Mouse (Mus musculus) forebrain, postnatal 0 days (tissue): ENCODE results near the gene Sp6. TPM values are rescaled to one million over a fixed set of nuclear protein-coding genes. Genes with fewer than 3 reads are reported as not detected.

Experiments
- ATAC-seq: fragments of 200-750 bp; cut with Nextera tagmentation; 2 replicates; pipeline ENCODE4 v1.8.0; 2017; ENCODE audit warnings: mild to moderate bottlenecking, moderate library complexity
- DNase-seq: peaks from one replicate; pipeline ENCODE4 v3.0.0-alpha.2; 2015
- H3K27ac ChIP-seq: fragments of 300-500 bp; sonication (generic); 2 replicates; pipeline ENCODE4 v1.5.1; 2014; ENCODE audit warnings: low read depth, mild to moderate bottlenecking, antibody characterized with exemption, low read length, moderate library complexity, mixed read lengths
- H3K27me3 ChIP-seq: fragments of 300-500 bp; sonication (generic); 2 replicates; pipeline ENCODE4 v1.6.1; 2014; ENCODE audit warnings: mild to moderate bottlenecking, low read length, mixed read lengths; ENCODE audit not compliant: insufficient read depth
- H3K36me3 ChIP-seq: fragments of 300-500 bp; sonication (generic); 2 replicates; pipeline ENCODE4 v1.6.1; 2014; ENCODE audit warnings: mild to moderate bottlenecking, moderate library complexity; ENCODE audit not compliant: insufficient read depth
- H3K4me1 ChIP-seq: fragments of 300-500 bp; sonication (generic); 2 replicates; pipeline ENCODE4 v1.6.1; 2014; ENCODE audit warnings: antibody characterized with exemption; ENCODE audit not compliant: insufficient read depth
- H3K4me2 ChIP-seq: fragments of 300-500 bp; sonication (generic); 2 replicates; pipeline ENCODE4 v1.6.1; 2014; ENCODE audit warnings: low read depth, mild to moderate bottlenecking, moderate library complexity
- H3K4me3 ChIP-seq: fragments of 300-500 bp; sonication (generic); 2 replicates; pipeline ENCODE4 v1.5.1; 2014; ENCODE audit warnings: low read depth, low read length, mixed read lengths
- H3K9ac ChIP-seq: fragments of 300-500 bp; sonication (generic); 2 replicates; pipeline ENCODE4 v1.6.1; 2014; ENCODE audit warnings: mild to moderate bottlenecking
- H3K9me3 ChIP-seq: fragments of 300-500 bp; sonication (generic); 2 replicates; pipeline ENCODE4 v1.6.1; 2016; ENCODE audit warnings: low read length
- CTCF ChIP-seq: sonication (generic); IDR thresholded peaks from 2 replicates; pipeline ENCODE4 v1.5.1; 2016; ENCODE audit warnings: antibody characterized with exemption, control low read depth, low read depth
- WGBS: fragments of 180-500 bp; shearing (Covaris S2); extraction: QIAGEN DNeasy Blood & Tissue Kit; methylation state at CpG from one replicate; pipeline ENCODE4 v1.1.7; 2014; 5-methylcytosine and 5-hydroxymethylcytosine counted together
- polyA plus RNA-seq: library from polyadenylated mRNA; unstranded; fragments of >200 nt; fragmentation: Nextera tagmentation; extraction: Ambion mirVana; gene quantifications from 2 replicates; pipeline ENCODE4 v1.2.1, GENCODE M21; 2015
- total RNA-seq: library from RNA; depleted of rRNA; stranded (reverse); fragments of >200 nt; gene quantifications from 2 replicates; pipeline ENCODE4 v1.2.3, GENCODE M21; 2014

Gene Sp6
- total and polyA plus RNA-seq, 2 experiments from 2014 or later, result 0.75 to 0.86 TPM

DNA sequence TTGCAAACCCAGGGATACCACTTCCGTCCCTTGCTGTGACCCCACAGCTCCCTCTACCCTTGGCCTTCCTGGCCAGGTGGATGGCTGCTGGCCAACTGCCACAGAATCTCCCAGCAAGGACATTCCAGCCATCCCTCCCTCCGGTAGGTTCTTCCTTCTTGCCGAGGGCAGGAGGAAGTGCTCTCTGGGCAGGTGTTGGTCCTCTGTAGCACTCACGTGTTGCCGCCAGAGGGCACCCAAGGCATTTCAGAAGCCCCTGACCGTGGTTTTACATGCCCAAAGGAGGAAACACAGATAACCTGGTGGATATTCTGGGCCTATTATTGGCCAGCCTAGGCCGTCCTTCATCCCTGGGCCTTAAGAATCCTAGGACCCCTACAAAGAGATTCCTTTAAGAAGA lies 30.8 kb upstream of the Sp6 start:
- Histone ChIP-seq H3K27me3 (no peaks in the 10 kb centered on the region), H3K9me3 (no peaks in the 10 kb centered on the region), H3K9ac (peak overlapping the region; percentile 25; the same call in 1 of the 2 replicates), H3K4me2 (peak overlapping the region; percentile 35), H3K27ac (no peak overlapping the region), H3K4me1 (0 out of 2 replicates have a peak, but pooled peaks cover 6% of the 10 kb centered on the region), H3K36me3 (no peaks in the 10 kb centered on the region), H3K4me3 (0 out of 2 replicates have a peak overlapping the region, but pooled peaks have one; percentile 9)
- WGBS, result 3% methylated on average over 7 of the region's 7 CpGs
- ATAC-seq (no peak), DNase-seq (peak; percentile 86)
- TF ChIP-seq CTCF, result peak; percentile 96

DNA sequence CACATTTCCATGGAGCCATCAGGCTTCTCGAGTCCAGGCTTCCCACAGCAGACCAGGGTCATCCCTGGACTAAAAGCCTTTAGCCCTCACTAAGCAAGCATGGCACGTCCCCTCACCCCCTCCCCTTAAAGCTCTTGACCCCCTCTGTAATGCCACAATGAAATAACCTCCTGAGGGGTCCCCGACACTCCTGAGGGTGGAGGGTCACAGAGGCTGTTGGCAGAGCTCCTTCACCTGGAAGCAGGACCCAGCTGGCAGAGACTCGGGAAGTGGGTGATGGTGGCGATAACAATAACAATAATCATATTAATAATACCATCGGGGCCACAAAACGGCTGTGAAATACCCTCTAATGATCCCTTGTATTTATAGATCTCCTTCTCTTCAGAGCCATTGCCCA lies 30.3 kb upstream of the Sp6 start, which contains the start of gene Sp2:
Gene Sp2, minus strand, starts transcription at position 101 of the 400 bp plus-strand sequence.
- peak within 1 kb of the TSS; percentile 25; the same call in 1 of the 2 replicates for H3K9ac ChIP-seq
- 81% methylated on average over 7 of the region's 7 CpGs for WGBS
- peak within 1 kb of the TSS; percentile 35 for H3K4me2 ChIP-seq

DNA sequence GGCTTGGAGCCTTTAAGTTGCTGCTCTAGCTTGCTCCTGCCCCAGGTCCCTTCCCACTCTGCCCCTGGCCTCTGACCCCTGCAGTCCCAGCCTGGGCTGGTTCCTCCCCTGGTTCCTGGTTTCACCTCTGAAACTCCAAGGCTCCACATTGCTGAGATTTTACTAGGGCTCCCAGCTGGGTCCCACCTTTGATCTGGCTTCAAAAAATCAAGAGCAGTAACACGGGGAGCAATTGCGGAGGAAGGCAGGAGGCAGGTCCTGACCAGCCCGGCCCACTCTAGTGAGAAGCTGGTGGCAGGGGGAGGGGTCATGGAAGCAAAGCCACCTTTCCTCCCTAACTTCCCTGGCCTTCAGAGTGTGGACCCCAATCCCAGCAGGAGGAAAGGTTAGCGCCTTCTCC lies 28.3 kb upstream of the Sp6 start:
- no peak overlapping the region for H3K27ac ChIP-seq
- no peaks in the 10 kb centered on the region for H3K36me3 ChIP-seq
- H3K4me1 ChIP-seq, result no peaks in the 10 kb centered on the region
- ATAC-seq (no peak), DNase-seq (no peak)
- no peak overlapping the region for H3K9ac ChIP-seq
- H3K4me3 ChIP-seq, result no peak overlapping the region
- H3K27me3 ChIP-seq, result no peaks in the 10 kb centered on the region
- no peak for TF ChIP-seq CTCF
- WGBS, result 30% methylated on average over 4 of the region's 4 CpGs
- no peak overlapping the region for H3K4me2 ChIP-seq
- no peaks in the 10 kb centered on the region for H3K9me3 ChIP-seq

More for the DNA sequence above, 30.3 kb upstream of the Sp6 start, which contains the start of gene Sp2:
- no peaks in the 10 kb centered on the region for H3K27me3 ChIP-seq
- DNase-seq (no peak), ATAC-seq (no peak)
- no peak for TF ChIP-seq CTCF
- no peaks in the 10 kb centered on the region for H3K36me3 ChIP-seq
- H3K4me3 ChIP-seq, result 0 out of 2 replicates have a peak within 1 kb of the TSS, but pooled peaks have one; percentile 9
- no peaks in the 10 kb centered on the region for H3K9me3 ChIP-seq
- H3K27ac ChIP-seq, result no peak within 1 kb of the TSS
- 0 out of 2 replicates have a peak, but pooled peaks cover 6% of the 10 kb centered on the region for H3K4me1 ChIP-seq

DNA sequence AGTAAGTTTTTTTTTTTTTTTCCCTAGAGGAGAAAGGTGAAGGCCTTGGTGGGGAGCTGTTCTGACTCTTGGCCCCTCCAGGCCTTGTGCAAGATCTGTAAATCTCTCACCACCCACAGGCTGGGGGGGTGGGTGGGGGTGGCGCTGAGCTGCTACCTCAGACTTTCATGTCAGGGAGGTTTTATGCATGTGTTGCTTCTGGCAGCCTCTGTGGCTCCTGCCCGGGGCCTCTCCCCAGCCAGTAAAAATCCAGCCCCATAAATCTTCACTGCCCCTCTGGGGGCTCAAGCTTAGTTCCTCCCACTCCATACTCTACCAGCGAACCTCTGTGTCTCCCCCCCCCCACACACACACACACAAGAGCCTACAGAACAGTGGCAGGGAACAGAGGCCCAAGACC lies 26.7 kb upstream of the Sp6 start:
- ATAC-seq (no peak), DNase-seq (no peak)
- H3K4me1 ChIP-seq, result no peaks in the 10 kb centered on the region
- H3K27me3 ChIP-seq, result no peaks in the 10 kb centered on the region
- no peaks in the 10 kb centered on the region for H3K36me3 ChIP-seq
- no peak overlapping the region for H3K4me2 ChIP-seq
- H3K4me3 ChIP-seq, result no peak overlapping the region
- WGBS, result 60% methylated on average over 3 of the region's 3 CpGs
- no peak overlapping the region for H3K27ac ChIP-seq
- no peak for TF ChIP-seq CTCF
- no peaks in the 10 kb centered on the region for H3K9me3 ChIP-seq
- H3K9ac ChIP-seq, result no peak overlapping the region

DNA sequence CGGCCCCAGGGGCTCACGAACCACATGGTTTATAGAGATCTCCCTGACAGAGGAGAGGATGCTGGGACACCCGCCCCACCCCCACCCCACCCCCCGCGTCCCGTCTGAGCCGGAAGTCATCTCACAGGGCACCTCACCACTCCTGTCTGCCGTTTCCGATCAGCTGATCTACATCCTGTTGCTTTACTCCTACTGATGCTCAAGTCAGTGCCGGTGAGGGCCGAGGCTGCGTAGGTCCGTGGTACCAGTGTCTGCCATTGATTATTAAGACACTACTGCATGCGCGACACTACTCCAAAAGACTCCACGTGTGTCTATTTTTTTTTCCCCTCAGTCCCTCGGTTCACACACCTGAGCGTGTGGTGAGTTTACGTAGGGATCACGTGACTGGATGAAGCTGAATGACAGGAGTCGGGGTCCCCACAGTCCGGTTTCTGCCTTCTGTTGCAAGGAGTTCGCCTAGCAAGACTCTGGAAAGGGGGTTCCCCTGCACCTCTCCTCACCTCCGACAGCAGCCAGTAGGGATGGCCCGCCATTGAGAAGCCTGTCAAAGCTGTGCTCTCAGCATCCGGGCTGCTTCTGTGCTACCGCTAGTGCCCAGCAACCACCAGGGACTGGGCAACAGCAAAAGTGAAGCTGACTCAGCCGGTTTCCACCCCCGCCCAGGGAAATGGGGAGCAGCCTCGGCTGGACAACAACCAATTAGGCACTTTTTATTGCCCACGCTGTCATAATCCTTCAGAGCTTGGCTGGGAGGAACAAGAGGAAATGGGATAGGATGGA lies 25.1 kb upstream of the Sp6 start:
- Histone ChIP-seq H3K36me3 (no peaks in the 10 kb centered on the region), H3K4me1 (no peaks in the 10 kb centered on the region), H3K27ac (no peak overlapping the region; the same call in 1 of the 2 replicates), H3K9me3 (no peaks in the 10 kb centered on the region), H3K9ac (peak overlapping the region; percentile 33), H3K4me3 (peak overlapping the region; percentile 38), H3K27me3 (no peaks in the 10 kb centered on the region), H3K4me2 (peak overlapping the region; percentile 52)
- TF ChIP-seq CTCF, result no peak
- DNase-seq (peak; percentile 69), ATAC-seq (peak; percentile 93)
- 6% methylated on average over 30 of the region's 31 CpGs for WGBS

DNA sequence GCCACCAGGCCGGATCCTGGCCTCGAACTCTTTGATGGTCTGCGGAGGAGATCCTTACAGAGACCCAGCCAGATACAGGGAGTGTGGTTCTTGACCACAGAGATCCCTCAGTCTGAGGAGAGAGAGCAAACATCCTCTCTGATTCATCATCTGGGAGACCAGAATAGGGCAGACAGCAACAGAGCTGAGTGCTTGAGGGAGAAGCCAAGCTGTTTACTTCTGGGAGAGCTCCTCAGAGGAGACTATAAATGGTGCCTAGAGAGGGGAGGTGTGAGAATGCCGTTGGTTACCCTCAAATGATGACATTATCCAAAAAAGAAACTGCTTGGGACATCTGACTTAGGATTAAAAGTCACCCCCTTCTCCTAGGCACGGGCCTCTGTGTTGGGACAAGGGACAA lies 21.7 kb upstream of the Sp6 start:
- H3K4me1 ChIP-seq, result no peaks in the 10 kb centered on the region
- no peak for ATAC-seq
- H3K4me2 ChIP-seq, result no peak overlapping the region
- no peak overlapping the region for H3K4me3 ChIP-seq
- H3K27ac ChIP-seq, result no peak overlapping the region
- no peaks in the 10 kb centered on the region for H3K27me3 ChIP-seq
- no peak for DNase-seq
- no peaks in the 10 kb centered on the region for H3K36me3 ChIP-seq
- H3K9ac ChIP-seq, result no peak overlapping the region
- TF ChIP-seq CTCF, result no peak
- no peaks in the 10 kb centered on the region for H3K9me3 ChIP-seq
- WGBS, result 81% methylated on average over 5 of the region's 5 CpGs

DNA sequence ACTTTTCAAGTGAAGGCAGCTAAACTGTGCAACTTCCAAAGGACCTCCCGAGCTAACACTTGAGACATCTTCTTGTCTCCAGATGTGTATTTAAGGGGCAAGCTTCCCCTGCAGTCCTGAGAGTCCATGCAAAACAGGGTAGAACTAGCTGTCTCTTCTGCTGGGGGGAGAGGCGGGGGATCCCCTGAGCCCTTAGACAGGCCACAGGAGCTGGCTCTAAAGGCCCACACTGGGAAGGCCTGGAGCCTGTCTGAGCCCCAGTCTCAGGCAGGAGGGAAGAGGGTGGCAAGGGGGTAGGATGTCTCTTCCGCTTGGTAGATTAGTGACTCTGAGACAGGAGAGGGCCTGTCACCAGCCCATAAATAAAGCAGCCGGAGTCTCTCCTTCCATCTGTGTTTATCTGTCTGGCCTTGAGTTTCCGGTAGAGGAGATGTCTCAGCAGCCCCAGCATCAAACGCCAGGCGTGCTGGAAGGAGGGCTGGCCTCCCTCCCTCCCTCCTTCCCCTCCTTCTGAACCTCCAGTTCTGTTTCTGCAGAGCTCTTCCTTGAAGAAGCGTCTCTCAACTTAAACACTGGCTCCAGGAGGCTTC lies 20.4 kb upstream of the Sp6 start:
- WGBS, result 60% methylated on average over 8 of the region's 8 CpGs
- Histone ChIP-seq H3K27me3 (no peaks in the 10 kb centered on the region), H3K4me3 (no peak overlapping the region)

More for the DNA sequence above, 20.4 kb upstream of the Sp6 start:
- no peak overlapping the region for H3K9ac ChIP-seq
- H3K9me3 ChIP-seq, result no peaks in the 10 kb centered on the region
- no peak for TF ChIP-seq CTCF
- no peaks in the 10 kb centered on the region; the same call in 1 of the 2 replicates for H3K4me1 ChIP-seq
- DNase-seq, result no peak
- H3K36me3 ChIP-seq, result no peaks in the 10 kb centered on the region
- H3K27ac ChIP-seq, result no peak overlapping the region
- ATAC-seq, result no peak
- H3K4me2 ChIP-seq, result no peak overlapping the region
